Mouse (Mus musculus) hematopoietic stem cell, adult 5-6 weeks (primary cell): ENCODE data around the gene Kcnab1. TPM values are rescaled to one million over a fixed set of nuclear protein-coding genes. Genes with fewer than 3 reads are reported as not detected.

Experiments
- ATAC-seq, 2 experiments: fragments of 125-278 bp in 1 of 2; replicated peaks in 1 of 2; 2 replicates each; pipeline ENCODE4 v1.8.0; 2016 to 2017; ENCODE audit warnings: inconsistent platforms in 2 of 2, mild to moderate bottlenecking in 2 of 2, moderate number of reproducible peaks in 2 of 2, low read depth in 1 of 2, moderate TSS enrichment in 1 of 2; ENCODE audit not compliant: low FRiP score in 2 of 2, poor library complexity in 2 of 2, severe bottlenecking in 2 of 2, insufficient read depth in 1 of 2, low TSS enrichment in 1 of 2
- total RNA-seq: library from RNA; stranded (forward); fragments of 172-1452, 232-1000 nt; gene quantifications from 2 replicates; pipeline ENCODE4 v1.2.3, GENCODE M21; 2017

Gene Kcnab1
- total RNA-seq, 1 experiment from 2014 or later: 1.5 TPM

GRCm38 (mm10) chr3:65273317-65273716 is 164.1 kb downstream of the Kcnab1 start:
- no peak for ATAC-seq

GRCm38 (mm10) chr3:65277777-65278176 is 168.6 kb downstream of the Kcnab1 start:
- ATAC-seq: no peak

- ATAC-seq: no peak
Measured at GRCm38 (mm10) chr3:65283366-65283765, 174.2 kb downstream of the Kcnab1 start.

GRCm38 (mm10) chr3:65288994-65289393 is 179.8 kb downstream of the Kcnab1 start:
- ATAC-seq: no peak

- no peak for ATAC-seq
Measured at GRCm38 (mm10) chr3:65296996-65297395, 187.8 kb downstream of the Kcnab1 start.

- no peak for ATAC-seq
Measured at GRCm38 (mm10) chr3:65299205-65299604, 190.0 kb downstream of the Kcnab1 start.

- ATAC-seq: no peak
Measured at GRCm38 (mm10) chr3:65301531-65301930, 192.3 kb downstream of the Kcnab1 start.

GRCm38 (mm10) chr3:65302559-65302958 is 193.4 kb downstream of the Kcnab1 start:
- ATAC-seq: no peak

GRCm38 (mm10) chr3:65315837-65316236 is 206.7 kb downstream of the Kcnab1 start:
- ATAC-seq: no peak

GRCm38 (mm10) chr3:65316738-65317137 is 207.6 kb downstream of the Kcnab1 start:
- ATAC-seq: no peak

GRCm38 (mm10) chr3:65317876-65318537 is 208.8 kb downstream of the Kcnab1 start:
- peak; percentile 51 to 58 for ATAC-seq

GRCm38 (mm10) chr3:65319248-65320008 is 210.2 kb downstream of the Kcnab1 start:
- peak; percentile 84 to 88; a peak in 3 of 4 replicates for ATAC-seq

- ATAC-seq: no peak
Measured at GRCm38 (mm10) chr3:65320990-65321389, 211.8 kb downstream of the Kcnab1 start.

GRCm38 (mm10) chr3:65321981-65322779 is 213.0 kb downstream of the Kcnab1 start:
- no peak for ATAC-seq

- no peak for ATAC-seq
Measured at GRCm38 (mm10) chr3:65325254-65325653, 216.1 kb downstream of the Kcnab1 start.

- no peak for ATAC-seq
Measured at GRCm38 (mm10) chr3:65328814-65329213, 219.6 kb downstream of the Kcnab1 start.

GRCm38 (mm10) chr3:65337835-65338464 is 228.8 kb downstream of the Kcnab1 start:
- no peak for ATAC-seq
